Mouse (Mus musculus) WW6 (cell line): ENCODE measurements around the gene BC061212.
"Not testable (repeated sequence)": the region's sequence is repeated elsewhere in the genome, so short reads cannot be mapped to it uniquely, and the experiment has no call there.

Source experiments
- DNase-seq: peaks from one replicate; pipeline ENCODE4 v3.0.0-alpha.2; 2013; ENCODE audit warnings: low read depth, low spot score

Gene BC061212

DNA sequence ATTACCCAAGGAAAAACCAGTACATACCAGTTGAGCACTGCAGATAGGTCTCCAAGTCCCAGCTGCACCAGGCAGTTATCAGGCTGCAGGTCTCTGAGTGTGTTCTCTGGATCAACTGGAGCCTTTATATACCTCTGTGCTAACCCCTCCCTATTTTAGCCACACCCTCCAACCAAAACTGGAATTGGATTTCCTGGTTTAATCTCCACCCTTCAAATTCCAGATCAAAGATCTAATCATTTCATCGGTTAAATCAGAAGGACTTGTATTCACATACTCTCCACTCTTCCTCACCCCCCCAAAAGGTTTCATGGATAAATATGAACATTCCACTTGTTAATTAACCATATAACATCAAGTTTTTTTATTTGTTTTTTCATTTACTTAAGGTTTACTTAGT lies at the start of gene BC061212:
Gene BC061212 (minus strand): TSS at position 101 of the 400 bp plus-strand sequence.
- DNase-seq: not testable (repeated sequence)

DNA sequence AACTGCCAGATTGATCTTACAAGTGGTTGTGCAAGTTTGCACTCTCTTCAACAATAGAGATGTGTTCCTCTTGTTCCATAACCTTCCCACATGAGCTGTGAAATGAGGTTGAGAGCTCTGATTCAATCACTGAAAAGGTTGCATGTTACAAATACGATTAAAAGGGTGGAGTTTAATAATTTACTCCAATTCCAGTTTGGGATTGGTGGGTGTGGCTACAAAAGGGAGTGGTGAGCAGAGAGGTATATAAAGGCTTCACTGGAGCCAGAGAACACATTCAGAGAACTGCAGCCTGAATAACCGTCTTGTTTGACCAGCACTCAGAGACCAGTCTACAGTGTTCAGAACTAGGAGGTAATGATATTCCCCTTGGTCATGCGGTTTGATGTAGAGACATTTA lies 5.7 kb upstream of the BC061212 start, which contains the start of gene Gm6351:
Gene Gm6351 (plus strand): TSS at position 301 of the 400 bp plus-strand sequence.
- not testable (repeated sequence) for DNase-seq
